Mouse (Mus musculus): Measurements from ENCODE around the gene Rassf2. TPM values are rescaled to one million over a fixed set of nuclear protein-coding genes. Genes with fewer than 3 reads are reported as not detected.

Rassf2 gene
- polyA plus RNA-seq, 1 experiment from 2014 or later, result 5.5 TPM

GRCm38 (mm10) chr2:132018156-132018555 lies 11.9 kb downstream of the Rassf2 start:
- Histone ChIP-seq H3K27ac (replicated peaks) (no peak overlapping the region), H3K4me1 (peaks cover 48% of the 10 kb centered on the region), H3K27me3 (replicated peaks) (no peaks in the 10 kb centered on the region), H3K4me2 (no peak overlapping the region), H3K4me3 (no peak overlapping the region), H3K9me3 (no peaks in the 10 kb centered on the region), H3K9ac (no peak overlapping the region), H3K36me3 (no peaks in the 10 kb centered on the region)
- no peak for ATAC-seq (ENCODE audit: extremely low read depth, insufficient number of reproducible peaks, low FRiP score, low TSS enrichment)
- 43% methylated on average over 4 of the region's 4 CpGs for WGBS

- Histone ChIP-seq H3K9me3 (no peaks in the 10 kb centered on the region), H3K9ac (no peak overlapping the region), H3K27me3 (replicated peaks) (no peaks in the 10 kb centered on the region), H3K36me3 (no peaks in the 10 kb centered on the region), H3K4me2 (no peak overlapping the region; the same call in 1 of the 2 replicates), H3K4me3 (no peak overlapping the region), H3K4me1 (peaks cover 48% of the 10 kb centered on the region), H3K27ac (replicated peaks) (no peak overlapping the region)
- 21% methylated on average over 7 of the region's 7 CpGs for WGBS
- no peak; the same call in 1 of the 2 replicates for ATAC-seq (ENCODE audit: extremely low read depth, insufficient number of reproducible peaks, low FRiP score, low TSS enrichment)
Observed at GRCm38 (mm10) chr2:132017611-132018010, 12.4 kb downstream of the Rassf2 start.

- 91% methylated on average over 1 of the region's 1 CpGs for WGBS
- no peak for ATAC-seq (ENCODE audit: extremely low read depth, insufficient number of reproducible peaks, low FRiP score, low TSS enrichment)
Observed at GRCm38 (mm10) chr2:132016034-132016433, 14.0 kb downstream of the Rassf2 start.

DNA sequence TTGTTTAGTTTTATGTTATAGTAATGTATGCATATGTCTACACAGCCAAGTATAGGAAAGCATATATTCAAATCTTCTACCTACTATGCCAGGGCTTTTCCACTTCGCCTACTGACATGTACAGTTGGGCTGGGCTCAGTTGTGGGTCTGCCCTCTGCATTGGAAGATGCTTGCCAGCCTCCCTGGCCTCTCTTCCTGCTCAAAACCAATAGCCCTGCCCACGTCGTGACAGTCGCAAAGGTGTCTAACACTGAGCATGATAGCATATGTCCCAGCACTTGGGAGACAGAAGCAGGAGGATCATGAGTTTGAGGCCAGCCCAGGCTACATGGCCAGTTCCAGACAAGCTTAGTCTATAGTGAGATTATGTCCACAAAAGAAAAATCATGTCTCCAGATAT lies 16.9 kb downstream of the Rassf2 start:
- Histone ChIP-seq H3K9me3 (no peaks in the 10 kb centered on the region), H3K36me3 (peaks cover 8% of the 10 kb centered on the region; the same call in 1 of the 2 replicates), H3K27me3 (replicated peaks) (no peaks in the 10 kb centered on the region), H3K4me2 (no peak overlapping the region), H3K27ac (replicated peaks) (no peak overlapping the region), H3K9ac (no peak overlapping the region), H3K4me3 (no peak overlapping the region), H3K4me1 (peaks cover 12% of the 10 kb centered on the region)
- WGBS, result 86% methylated on average over 4 of the region's 4 CpGs
- ATAC-seq (ENCODE audit: extremely low read depth, insufficient number of reproducible peaks, low FRiP score, low TSS enrichment), result no peak

More at GRCm38 (mm10) chr2:132016034-132016433, 14.0 kb downstream of the Rassf2 start:
- H3K27me3 ChIP-seq (replicated peaks), result no peaks in the 10 kb centered on the region
- H3K4me3 ChIP-seq, result no peak overlapping the region
- H3K9me3 ChIP-seq, result no peaks in the 10 kb centered on the region
- no peak overlapping the region for H3K4me2 ChIP-seq
- H3K27ac ChIP-seq (replicated peaks), result no peak overlapping the region
- H3K36me3 ChIP-seq, result no peaks in the 10 kb centered on the region; the same call in 1 of the 2 replicates
- H3K9ac ChIP-seq, result no peak overlapping the region
- peaks cover 32% of the 10 kb centered on the region for H3K4me1 ChIP-seq

DNA sequence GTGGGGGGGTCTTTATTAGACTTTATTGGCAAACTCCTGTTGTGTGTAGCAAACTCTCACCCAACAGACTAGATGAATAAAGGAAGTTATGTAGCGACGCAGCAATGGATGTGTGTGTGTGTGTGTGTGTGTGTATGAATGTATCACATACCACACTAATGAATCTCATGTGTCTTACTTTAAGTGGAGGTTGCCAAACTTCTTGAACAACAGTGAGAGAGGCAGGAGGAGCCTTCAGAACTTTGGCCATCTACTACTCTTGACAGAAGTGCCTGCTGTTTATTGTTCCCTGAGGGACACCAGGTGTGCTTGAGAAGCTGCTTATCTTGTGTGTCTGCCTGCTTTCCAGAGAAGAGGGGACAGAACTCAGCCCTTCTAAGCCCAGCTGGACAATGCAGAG lies 19.3 kb downstream of the Rassf2 start:
- Histone ChIP-seq H3K4me2 (no peak overlapping the region), H3K27me3 (replicated peaks) (no peaks in the 10 kb centered on the region), H3K9me3 (no peaks in the 10 kb centered on the region), H3K9ac (no peak overlapping the region), H3K27ac (replicated peaks) (no peak overlapping the region), H3K4me1 (peaks cover 19% of the 10 kb centered on the region), H3K36me3 (peaks cover 8% of the 10 kb centered on the region; the same call in 1 of the 2 replicates), H3K4me3 (no peak overlapping the region)
- ATAC-seq (ENCODE audit: extremely low read depth, insufficient number of reproducible peaks, low FRiP score, low TSS enrichment), result no peak
- 89% methylated on average over 2 of the region's 2 CpGs for WGBS

GRCm38 (mm10) chr2:132008186-132008585 lies 21.9 kb downstream of the Rassf2 start:
- 48% methylated on average over 4 of the region's 4 CpGs for WGBS
- Histone ChIP-seq H3K27ac (replicated peaks) (no peak overlapping the region), H3K4me2 (no peak overlapping the region), H3K9me3 (no peaks in the 10 kb centered on the region), H3K27me3 (replicated peaks) (no peaks in the 10 kb centered on the region), H3K4me1 (peaks cover 21% of the 10 kb centered on the region), H3K4me3 (no peak overlapping the region), H3K36me3 (peaks cover 11% of the 10 kb centered on the region; the same call in 1 of the 2 replicates), H3K9ac (no peak overlapping the region)
- ATAC-seq (ENCODE audit: extremely low read depth, insufficient number of reproducible peaks, low FRiP score, low TSS enrichment), result no peak

DNA sequence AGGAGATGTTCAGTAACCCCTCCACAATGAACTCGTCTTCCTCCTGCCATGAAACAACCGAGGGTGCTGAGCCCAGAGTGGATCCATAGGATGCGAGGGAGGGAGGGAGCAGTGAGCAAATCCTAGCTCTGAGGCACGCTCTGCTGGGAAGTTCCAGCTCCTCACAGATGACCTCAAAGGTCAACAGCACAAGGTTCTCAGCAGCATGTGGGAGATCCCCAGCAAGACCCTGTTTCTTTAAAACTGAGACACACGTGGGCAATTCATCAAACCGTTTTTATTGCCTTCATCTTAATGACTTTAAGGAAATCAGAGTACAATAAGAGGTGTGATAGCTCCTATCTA lies 22.6 kb downstream of the Rassf2 start:
- WGBS, result 51% methylated on average over 6 of the region's 6 CpGs
- no peaks in the 10 kb centered on the region for H3K27me3 ChIP-seq (replicated peaks)
- ATAC-seq (ENCODE audit: extremely low read depth, insufficient number of reproducible peaks, low FRiP score, low TSS enrichment), result no peak
- H3K27ac ChIP-seq (replicated peaks), result no peak overlapping the region
- H3K36me3 ChIP-seq, result peaks cover 11% of the 10 kb centered on the region; the same call in 1 of the 2 replicates
- H3K9ac ChIP-seq, result no peak overlapping the region
- no peaks in the 10 kb centered on the region for H3K9me3 ChIP-seq
- peaks cover 21% of the 10 kb centered on the region for H3K4me1 ChIP-seq
- H3K4me3 ChIP-seq, result no peak overlapping the region
- no peak overlapping the region for H3K4me2 ChIP-seq

- Histone ChIP-seq H3K36me3 (peaks cover 11% of the 10 kb centered on the region; the same call in 1 of the 2 replicates), H3K4me2 (peak overlapping the region; percentile 24), H3K4me1 (peaks cover 21% of the 10 kb centered on the region), H3K9ac (0 out of 2 replicates have a peak overlapping the region, but pooled peaks have one; percentile 6), H3K27me3 (replicated peaks) (no peaks in the 10 kb centered on the region), H3K9me3 (no peaks in the 10 kb centered on the region), H3K4me3 (no peak overlapping the region), H3K27ac (replicated peaks) (peak overlapping the region; percentile 20)
- no peak for ATAC-seq (ENCODE audit: extremely low read depth, insufficient number of reproducible peaks, low FRiP score, low TSS enrichment)
- 64% methylated on average over 18 of the region's 18 CpGs for WGBS
Observed at GRCm38 (mm10) chr2:132006561-132007474, 23.2 kb downstream of the Rassf2 start.

DNA sequence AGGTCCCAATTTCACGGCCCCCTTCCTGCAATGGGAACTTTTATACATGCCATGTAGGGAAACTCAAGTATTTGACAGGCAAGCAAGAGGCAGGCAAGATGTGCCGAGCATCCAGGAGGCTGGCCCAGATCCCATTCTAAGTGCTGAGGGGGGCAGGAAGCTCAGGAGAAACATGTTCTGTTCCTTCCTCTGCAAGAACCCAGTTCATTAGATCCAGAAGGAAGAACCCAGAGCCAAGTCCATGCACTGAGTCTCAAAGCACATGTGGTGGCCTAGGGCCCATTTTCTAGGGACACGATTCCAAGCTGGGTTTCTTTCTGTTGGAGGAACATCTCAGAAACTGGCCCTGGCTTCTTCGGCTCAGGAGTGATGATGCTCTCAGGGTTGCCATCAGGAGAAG lies 24.6 kb downstream of the Rassf2 start:
- Histone ChIP-seq H3K9ac (no peak overlapping the region), H3K36me3 (peaks cover 10% of the 10 kb centered on the region; the same call in 1 of the 2 replicates), H3K4me3 (no peak overlapping the region), H3K4me2 (no peak overlapping the region), H3K27me3 (replicated peaks) (no peaks in the 10 kb centered on the region), H3K27ac (replicated peaks) (no peak overlapping the region), H3K9me3 (no peaks in the 10 kb centered on the region), H3K4me1 (peaks cover 25% of the 10 kb centered on the region)
- WGBS, result 76% methylated on average over 4 of the region's 4 CpGs
- no peak for ATAC-seq (ENCODE audit: extremely low read depth, insufficient number of reproducible peaks, low FRiP score, low TSS enrichment)

DNA sequence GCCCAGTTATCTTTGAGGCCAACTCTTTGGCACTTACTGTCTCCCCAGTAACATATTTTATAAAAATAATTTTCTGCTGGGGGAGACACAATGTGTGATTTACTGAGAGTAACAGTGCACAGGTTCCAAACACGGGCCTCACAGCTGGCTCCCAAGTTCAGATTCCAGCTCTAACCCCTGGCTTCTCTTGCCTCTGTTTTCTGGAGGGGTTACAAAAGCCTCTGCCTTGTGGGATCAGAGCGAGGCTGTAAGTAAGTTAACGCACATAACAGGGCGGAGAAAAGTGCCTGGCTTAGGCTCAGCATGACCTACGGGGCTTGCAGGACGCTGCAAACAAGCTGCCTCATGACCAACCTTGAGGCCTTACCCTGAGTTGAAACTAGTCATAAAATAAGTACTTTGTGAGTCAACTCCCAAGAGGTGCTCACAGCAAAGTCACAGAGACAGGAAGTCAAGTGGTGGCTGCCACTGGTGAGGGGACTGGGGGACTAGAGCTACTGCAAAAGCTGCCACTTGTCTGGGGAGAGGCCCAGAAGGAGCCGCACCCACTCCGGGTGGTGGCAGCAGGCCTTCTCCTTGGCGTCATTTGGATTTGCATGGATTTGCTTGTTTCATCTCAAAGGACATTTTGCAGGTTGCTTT lies 25.4 kb downstream of the Rassf2 start:
- no peaks in the 10 kb centered on the region for H3K9me3 ChIP-seq
- H3K27me3 ChIP-seq (replicated peaks), result no peaks in the 10 kb centered on the region
- no peak overlapping the region for H3K4me2 ChIP-seq
- peaks cover 25% of the 10 kb centered on the region for H3K4me1 ChIP-seq
- 82% methylated on average over 9 of the region's 9 CpGs for WGBS
- no peak overlapping the region for H3K4me3 ChIP-seq
- H3K9ac ChIP-seq, result no peak overlapping the region
- no peak for ATAC-seq (ENCODE audit: extremely low read depth, insufficient number of reproducible peaks, low FRiP score, low TSS enrichment)
- no peak overlapping the region for H3K27ac ChIP-seq (replicated peaks)
- H3K36me3 ChIP-seq, result peaks cover 6% of the 10 kb centered on the region; the same call in 1 of the 2 replicates

- peaks cover 6% of the 10 kb centered on the region; the same call in 1 of the 2 replicates for H3K36me3 ChIP-seq
- no peak overlapping the region for H3K9ac ChIP-seq
- no peak for ATAC-seq (ENCODE audit: extremely low read depth, insufficient number of reproducible peaks, low FRiP score, low TSS enrichment)
- H3K27me3 ChIP-seq (replicated peaks), result no peaks in the 10 kb centered on the region
- peaks cover 25% of the 10 kb centered on the region for H3K4me1 ChIP-seq
- H3K4me3 ChIP-seq, result no peak overlapping the region
- H3K27ac ChIP-seq (replicated peaks), result no peak overlapping the region
- H3K4me2 ChIP-seq, result no peak overlapping the region
- 66% methylated on average over 5 of the region's 5 CpGs for WGBS
- no peaks in the 10 kb centered on the region for H3K9me3 ChIP-seq
Observed at GRCm38 (mm10) chr2:132003916-132004315, 26.1 kb downstream of the Rassf2 start.
